Mouse (Mus musculus): ENCODE data around the gene Stk11. TPM values are rescaled to one million over a fixed set of nuclear protein-coding genes. Genes with fewer than 3 reads are reported as not detected.
A peak's percentile ranks its signal among the peaks of the same experiment; 100 is the strongest.

Gene Stk11
- total RNA-seq, 2 experiments from 2014 or later = 94.5 to 132 TPM

- ATAC-seq (replicated peaks; ENCODE audit: poor library complexity, severe bottlenecking) = no peak
These were observed 37.3 kb downstream of the Stk11 start for GRCm38 (mm10) chr10:80152873-80153260.

- no peak for ATAC-seq (replicated peaks; ENCODE audit: poor library complexity, severe bottlenecking)
These were observed 38.1 kb downstream of the Stk11 start for GRCm38 (mm10) chr10:80153713-80154112.

- ATAC-seq (replicated peaks; ENCODE audit: poor library complexity, severe bottlenecking) = no peak
These were observed 38.8 kb downstream of the Stk11 start for GRCm38 (mm10) chr10:80154384-80154783.

GRCm38 (mm10) chr10:80155277-80155676 is 39.7 kb downstream of the Stk11 start:
- ATAC-seq (replicated peaks; ENCODE audit: poor library complexity, severe bottlenecking) = no peak

GRCm38 (mm10) chr10:80156002-80156751 is 40.6 kb downstream of the Stk11 start:
- ATAC-seq (replicated peaks; ENCODE audit: poor library complexity, severe bottlenecking) = no peak

GRCm38 (mm10) chr10:80156752-80157053 is 41.1 kb downstream of the Stk11 start:
- ATAC-seq (replicated peaks; ENCODE audit: poor library complexity, severe bottlenecking) = no peak

- ATAC-seq (replicated peaks; ENCODE audit: poor library complexity, severe bottlenecking) = no peak
These were observed 41.7 kb downstream of the Stk11 start for GRCm38 (mm10) chr10:80157141-80157929.

- peak; percentile 37 for ATAC-seq (replicated peaks; ENCODE audit: poor library complexity, severe bottlenecking)
These were observed 42.8 kb downstream of the Stk11 start for GRCm38 (mm10) chr10:80158307-80158986.

- no peak for ATAC-seq (replicated peaks; ENCODE audit: poor library complexity, severe bottlenecking)
These were observed 43.5 kb downstream of the Stk11 start for GRCm38 (mm10) chr10:80159021-80159560.

GRCm38 (mm10) chr10:80159561-80160454 is 44.2 kb downstream of the Stk11 start:
- ATAC-seq (replicated peaks; ENCODE audit: poor library complexity, severe bottlenecking) = peak; percentile 67

GRCm38 (mm10) chr10:80160455-80161371 is 45.1 kb downstream of the Stk11 start:
- peak; percentile 4; the same call in 1 of the 2 replicates for ATAC-seq (replicated peaks; ENCODE audit: poor library complexity, severe bottlenecking)

GRCm38 (mm10) chr10:80161522-80162242 is 46.1 kb downstream of the Stk11 start:
- no peak for ATAC-seq (replicated peaks; ENCODE audit: poor library complexity, severe bottlenecking)

- ATAC-seq (replicated peaks; ENCODE audit: poor library complexity, severe bottlenecking) = no peak
These were observed 46.6 kb downstream of the Stk11 start for GRCm38 (mm10) chr10:80162243-80162608.

- no peak for ATAC-seq (replicated peaks; ENCODE audit: poor library complexity, severe bottlenecking)
These were observed 47.2 kb downstream of the Stk11 start for GRCm38 (mm10) chr10:80162716-80163299.

- ATAC-seq (replicated peaks; ENCODE audit: poor library complexity, severe bottlenecking) = no peak
These were observed 48.1 kb downstream of the Stk11 start for GRCm38 (mm10) chr10:80163721-80164120.

- no peak for ATAC-seq (replicated peaks; ENCODE audit: poor library complexity, severe bottlenecking)
These were observed 48.8 kb downstream of the Stk11 start for GRCm38 (mm10) chr10:80164161-80164997.

GRCm38 (mm10) chr10:80164998-80165344 is 49.4 kb downstream of the Stk11 start:
- peak; percentile 51 for ATAC-seq (replicated peaks; ENCODE audit: poor library complexity, severe bottlenecking)
